Mouse (Mus musculus) myocyte (in vitro differentiated cells): ENCODE measurements around the gene Zfyve16. TPM values are rescaled to one million over a fixed set of nuclear protein-coding genes. Genes with fewer than 3 reads are reported as not detected.

ENCODE experiments used
- H3K27me3 ChIP-seq: one replicate; pipeline ENCODE4 v1.6.1; 2011; ENCODE audit not compliant: control insufficient read depth, insufficient read depth, insufficient read length
- H3K36me3 ChIP-seq: one replicate; pipeline ENCODE4 v1.6.1; 2011; ENCODE audit not compliant: control insufficient read depth, insufficient read depth
- H3K4me2 ChIP-seq: one replicate; pipeline ENCODE4 v1.6.1; 2011; ENCODE audit warnings: low read depth, control low read depth
- H3K4me3 ChIP-seq: one replicate; pipeline ENCODE4 v1.5.1; 2011; ENCODE audit warnings: mild to moderate bottlenecking, control low read depth, moderate library complexity
- H3K79me2 ChIP-seq: one replicate; pipeline ENCODE4 v1.6.1; 2011; ENCODE audit not compliant: control insufficient read depth, insufficient read depth
- H3ac ChIP-seq: one replicate; pipeline ENCODE4 v1.6.1; 2011; ENCODE audit not compliant: control insufficient read depth, insufficient read length
- CEBPB ChIP-seq: IDR thresholded peaks from 2 replicates; pipeline ENCODE4 v1.6.1; 2011; ENCODE audit warnings: mild to moderate bottlenecking, moderate library complexity; ENCODE audit not compliant: poor library complexity, insufficient read depth, severe bottlenecking
- E2F4 ChIP-seq: IDR thresholded peaks from one replicate; pipeline ENCODE4 v1.6.1; 2011; ENCODE audit warnings: mild to moderate bottlenecking, control low read depth, moderate library complexity; ENCODE audit not compliant: insufficient read depth
- MAX ChIP-seq: IDR thresholded peaks from one replicate; pipeline ENCODE4 v1.6.1; 2011; ENCODE audit warnings: low read depth, mild to moderate bottlenecking, control low read depth
- MYOD1 ChIP-seq, 3 experiments: IDR thresholded peaks; one replicate each; pipeline ENCODE4 v1.6.1; 2011; ENCODE audit warnings: control low read depth in 2 of 3, low read depth in 2 of 3, mild to moderate bottlenecking in 2 of 3, moderate library complexity in 1 of 3; ENCODE audit not compliant: insufficient read length in 2 of 3, control insufficient read depth in 1 of 3
- MYOG ChIP-seq, 3 experiments: IDR thresholded peaks; one replicate each; pipeline ENCODE4 v1.6.1; 2011; ENCODE audit warnings: control low read depth in 2 of 3, low read depth in 2 of 3, mild to moderate bottlenecking in 2 of 3; ENCODE audit not compliant: insufficient read length in 2 of 3, control insufficient read depth in 1 of 3, insufficient read depth in 1 of 3
- POLR2A ChIP-seq: IDR thresholded peaks from one replicate; pipeline ENCODE4 v1.6.1; 2011; ENCODE audit warnings: low read depth, mild to moderate bottlenecking, control low read depth, moderate library complexity; ENCODE audit not compliant: insufficient read length
- POLR2AphosphoS2 ChIP-seq: IDR thresholded peaks from one replicate; pipeline ENCODE4 v1.6.1; 2011; ENCODE audit warnings: low read depth, control low read depth; ENCODE audit not compliant: insufficient read length
- REST ChIP-seq: IDR thresholded peaks from one replicate; pipeline ENCODE4 v1.6.1; 2011; ENCODE audit warnings: mild to moderate bottlenecking, control low read depth, moderate library complexity; ENCODE audit not compliant: insufficient read depth, insufficient read length
- SRF ChIP-seq: IDR thresholded peaks from one replicate; pipeline ENCODE4 v1.6.1; 2011; ENCODE audit warnings: low read depth; ENCODE audit not compliant: control insufficient read depth, insufficient read length
- TCF12 ChIP-seq: IDR thresholded peaks from one replicate; pipeline ENCODE4 v1.6.1; 2011; ENCODE audit warnings: mild to moderate bottlenecking, control low read depth; ENCODE audit not compliant: poor library complexity, insufficient read depth, severe bottlenecking
- TCF3 ChIP-seq: IDR thresholded peaks from one replicate; pipeline ENCODE4 v1.6.1; 2011; ENCODE audit warnings: low read depth, control low read depth; ENCODE audit not compliant: insufficient read length
- USF1 ChIP-seq: IDR thresholded peaks from one replicate; pipeline ENCODE4 v1.6.1; 2011; ENCODE audit warnings: low read depth, mild to moderate bottlenecking, control low read depth, moderate library complexity
- polyA plus RNA-seq: library from polyadenylated mRNA; unstranded; fragments of >200 nt; fragmentation: generic; extraction: Trizol; gene quantifications from one replicate; pipeline ENCODE4 v1.2.1, GENCODE M21; 2012; ENCODE audit warnings: missing spikeins

The Zfyve16 gene
- polyA plus RNA-seq, 1 experiment: 3.6 TPM

GRCm38 (mm10) chr13:92557229-92557628 lies 26.6 kb upstream of the Zfyve16 start:
- no peak for TF ChIP-seq POLR2AphosphoS2
- TF ChIP-seq SRF: no peak
- no peak for TF ChIP-seq CEBPB
- H3ac ChIP-seq: no peak overlapping the region

GRCm38 (mm10) chr13:92556458-92557126 lies 25.9 kb upstream of the Zfyve16 start:
- TF ChIP-seq REST: no peak
- TF ChIP-seq POLR2A: no peak
- no peak for TF ChIP-seq USF1
- no peak for TF ChIP-seq POLR2AphosphoS2
- TF ChIP-seq MYOD1 (IDR thresholded peaks at IDR 0.05; ENCODE audit: control insufficient read depth in 1 of 3, insufficient read length in 2 of 3, low read depth in 2 of 3): no peak
- TF ChIP-seq E2F4: no peak
- no peak for TF ChIP-seq TCF12
- no peak for TF ChIP-seq SRF
- no peak for TF ChIP-seq TCF3
- TF ChIP-seq CEBPB: no peak
- TF ChIP-seq MYOG (IDR thresholded peaks at IDR 0.05; ENCODE audit: control insufficient read depth in 1 of 3, insufficient read depth in 1 of 3, insufficient read length in 2 of 3, low read depth in 2 of 3): no peak
- no peak for TF ChIP-seq MAX
- H3K36me3 ChIP-seq: no peaks in the 10 kb centered on the region
- H3K27me3 ChIP-seq: no peaks in the 10 kb centered on the region
- H3K79me2 ChIP-seq: no peaks in the 10 kb centered on the region
- H3K4me3 ChIP-seq: no peak overlapping the region
- no peak overlapping the region for H3K4me2 ChIP-seq
- no peak overlapping the region for H3ac ChIP-seq

More at GRCm38 (mm10) chr13:92557229-92557628, 26.6 kb upstream of the Zfyve16 start:
- H3K4me3 ChIP-seq: no peak overlapping the region
- H3K79me2 ChIP-seq: no peaks in the 10 kb centered on the region
- H3K36me3 ChIP-seq: no peaks in the 10 kb centered on the region
- H3K4me2 ChIP-seq: no peak overlapping the region
- no peaks in the 10 kb centered on the region for H3K27me3 ChIP-seq

- no peaks in the 10 kb centered on the region for H3K79me2 ChIP-seq
- no peak overlapping the region for H3K4me3 ChIP-seq
- no peak for TF ChIP-seq TCF12
- TF ChIP-seq E2F4: no peak
- no peak for TF ChIP-seq POLR2AphosphoS2
- no peak for TF ChIP-seq POLR2A
- no peak for TF ChIP-seq TCF3
- TF ChIP-seq REST: no peak
- no peak for TF ChIP-seq CEBPB
- no peak for TF ChIP-seq SRF
- TF ChIP-seq USF1: no peak
- no peak for TF ChIP-seq MYOD1 (IDR thresholded peaks at IDR 0.05; ENCODE audit: control insufficient read depth in 1 of 3, insufficient read length in 2 of 3, low read depth in 2 of 3)
- no peak for TF ChIP-seq MYOG (IDR thresholded peaks at IDR 0.05; ENCODE audit: control insufficient read depth in 1 of 3, insufficient read depth in 1 of 3, insufficient read length in 2 of 3, low read depth in 2 of 3)
- no peak for TF ChIP-seq MAX
- H3K27me3 ChIP-seq: no peaks in the 10 kb centered on the region
- no peak overlapping the region for H3ac ChIP-seq
- H3K36me3 ChIP-seq: no peaks in the 10 kb centered on the region
- H3K4me2 ChIP-seq: no peak overlapping the region
These were observed 16.4 kb upstream of the Zfyve16 start for GRCm38 (mm10) chr13:92547093-92547492.

DNA sequence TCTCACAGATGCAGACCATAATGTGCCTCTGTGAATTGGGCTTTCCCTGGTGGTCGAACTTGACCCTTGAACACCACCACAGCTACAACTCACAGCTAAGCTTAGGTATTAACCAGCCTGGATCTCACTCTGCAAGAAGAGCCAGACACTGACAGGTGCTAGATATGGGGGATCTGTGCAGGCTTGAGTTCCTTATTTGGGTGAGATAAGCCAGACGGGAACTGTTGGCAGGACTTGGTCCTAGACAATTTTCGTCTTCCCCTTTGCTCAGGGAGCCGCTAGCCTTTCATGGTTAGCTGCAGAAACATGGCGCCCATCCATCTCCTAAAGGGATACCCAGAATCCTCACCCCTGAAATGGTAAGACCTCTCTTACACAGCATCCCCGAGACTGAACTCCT lies 10.3 kb upstream of the Zfyve16 start:
- no peak overlapping the region for H3K4me2 ChIP-seq
- TF ChIP-seq MAX (no peak), E2F4 (no peak), MYOG (IDR thresholded peaks at IDR 0.05; ENCODE audit: control insufficient read depth in 1 of 3, insufficient read depth in 1 of 3, insufficient read length in 2 of 3, low read depth in 2 of 3) (no peak), TCF12 (no peak), TCF3 (no peak), POLR2A (no peak), REST (no peak), SRF (no peak), USF1 (no peak), MYOD1 (IDR thresholded peaks at IDR 0.05; ENCODE audit: control insufficient read depth in 1 of 3, insufficient read length in 2 of 3, low read depth in 2 of 3) (no peak), CEBPB (no peak), POLR2AphosphoS2 (no peak)
- H3K27me3 ChIP-seq: no peaks in the 10 kb centered on the region
- H3K36me3 ChIP-seq: no peaks in the 10 kb centered on the region
- H3K79me2 ChIP-seq: no peaks in the 10 kb centered on the region
- no peak overlapping the region for H3K4me3 ChIP-seq
- H3ac ChIP-seq: no peak overlapping the region
